Mouse (Mus musculus) layer of hippocampus, adult 8-10 months (tissue): Measurements from ENCODE around the gene Prnd. TPM values are rescaled to one million over a fixed set of nuclear protein-coding genes. Genes with fewer than 3 reads are reported as not detected.
A peak's percentile ranks its signal among the peaks of the same experiment; 100 is the strongest.

ENCODE experiments used
- DNase-seq, 2 experiments: peaks; one replicate each; pipeline ENCODE4 v3.0.0; 2022; ENCODE audit warnings: low spot score in 2 of 2
- total RNA-seq, 4 experiments: library from RNA; stranded (reverse); gene quantifications; 2 replicates each; pipeline ENCODE4 v1.2.4; 2022

Prnd gene
- total RNA-seq, 4 experiments from 2014 or later = 0.13 to 0.19 TPM; not detected in 2

DNA sequence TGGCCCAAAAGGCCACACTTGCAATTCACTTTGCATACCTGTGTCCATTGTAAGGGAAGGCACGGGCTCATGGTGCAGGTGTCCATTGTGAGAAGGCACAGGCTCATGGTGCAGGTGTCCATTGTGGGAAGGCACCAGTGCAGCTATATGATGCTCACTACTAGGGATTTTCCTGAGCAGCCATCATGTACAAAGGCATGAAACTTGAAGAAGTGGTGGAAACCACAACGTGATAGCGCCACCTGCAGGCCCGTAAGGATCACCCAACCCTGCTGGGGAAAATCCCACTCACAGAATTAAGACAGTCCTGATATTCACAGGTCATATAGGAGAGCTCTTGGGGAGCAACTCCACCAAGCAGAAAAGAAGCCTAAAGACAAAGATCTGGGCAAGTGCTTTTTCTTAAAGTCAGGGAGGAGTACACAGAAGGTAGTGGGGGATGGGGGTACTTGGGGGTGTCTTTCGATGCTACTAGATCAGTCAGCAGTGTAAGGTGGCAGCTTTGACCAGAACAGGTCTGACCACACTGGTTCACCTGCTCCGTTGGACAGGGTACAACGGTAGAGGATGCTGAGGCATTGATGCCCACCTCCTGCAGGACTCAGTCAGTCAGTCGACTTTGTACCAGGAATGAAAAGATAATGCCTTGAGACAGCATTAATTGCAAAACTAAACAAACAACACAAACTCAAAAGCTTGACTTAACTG, 11.1 kb upstream of the Prnd start:
- DNase-seq = peak; percentile 48 to 71

DNA sequence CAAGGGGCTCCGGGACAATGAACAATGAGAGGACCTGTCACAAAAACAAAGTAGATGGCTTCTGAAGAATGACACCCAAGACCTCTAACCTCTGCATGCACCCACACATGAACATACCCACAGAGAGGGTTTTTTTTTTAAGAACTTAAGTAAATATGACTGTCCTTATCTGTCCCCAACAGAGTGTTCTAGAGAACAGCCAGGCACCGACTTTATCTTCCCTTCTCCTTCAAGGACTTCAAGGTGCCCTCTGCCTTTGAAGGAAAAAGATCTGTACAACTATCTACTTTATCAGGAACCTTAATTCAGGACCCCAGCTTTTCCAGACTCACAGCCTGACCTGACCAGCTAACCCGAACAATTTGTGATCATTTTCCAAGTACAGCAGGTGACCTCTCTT, 10.2 kb upstream of the Prnd start:
- no peak for DNase-seq

DNA sequence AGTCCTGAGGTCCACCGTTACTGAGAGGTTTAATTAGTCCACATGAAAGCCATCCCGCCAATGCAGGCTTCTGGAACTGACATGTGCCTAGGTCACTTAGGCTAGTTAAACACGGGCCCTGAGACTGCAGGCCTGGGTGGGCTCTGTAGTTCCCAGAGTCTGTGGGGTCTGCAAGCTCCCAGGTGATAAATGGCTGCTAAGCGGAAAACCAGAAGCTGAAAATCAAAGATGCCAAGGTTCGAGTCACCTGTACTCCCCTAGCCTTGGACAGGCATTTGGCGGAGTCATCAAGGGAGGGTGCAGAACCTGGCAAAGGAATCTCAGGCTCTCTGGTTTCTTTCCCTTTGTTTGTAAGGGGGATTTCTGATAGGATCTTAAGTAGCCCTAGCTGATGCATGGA, 9.2 kb upstream of the Prnd start:
- no peak for DNase-seq

- DNase-seq = no peak
These were observed 6.3 kb upstream of the Prnd start for GRCm38 (mm10) chr2:131944370-131944769.

DNA sequence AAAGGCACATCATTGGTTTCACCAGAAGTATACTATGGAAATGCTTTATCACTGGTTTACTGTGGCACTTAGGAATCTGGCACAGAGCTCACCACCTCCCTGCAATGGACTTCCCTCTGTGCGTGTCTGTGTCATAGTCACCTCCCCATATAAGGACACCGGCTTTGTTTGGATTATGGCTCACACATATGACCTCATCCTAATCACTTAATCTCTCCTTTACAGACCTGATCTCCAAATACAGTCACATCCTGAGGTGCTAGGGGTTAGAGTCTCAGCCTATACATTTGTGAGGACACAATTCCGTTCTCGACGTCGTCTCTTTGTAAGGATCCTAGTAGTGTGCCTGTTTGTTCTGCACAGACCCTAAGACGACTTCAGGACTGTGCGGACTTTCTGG, 5.4 kb upstream of the Prnd start:
- DNase-seq = peak in 1 of 2 experiments; percentile 2

DNA sequence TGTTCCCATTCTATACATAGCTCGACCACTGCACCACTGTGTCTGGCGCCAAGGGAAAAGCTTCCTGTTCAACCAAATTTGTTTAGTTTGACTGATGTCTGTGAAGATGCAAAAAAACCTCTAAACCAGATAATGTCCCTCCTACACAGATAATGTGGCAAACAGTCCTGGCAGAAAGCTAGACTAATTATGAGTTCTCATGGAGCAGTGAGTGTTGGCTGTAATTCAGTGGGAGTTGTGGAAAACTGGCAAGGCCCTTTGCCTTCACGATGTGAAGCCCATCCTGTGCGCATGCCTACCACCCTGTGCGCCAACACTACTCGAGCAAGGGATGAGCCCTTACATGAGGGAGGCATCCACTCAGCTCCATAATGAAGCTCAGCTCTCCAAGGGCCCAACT, 4.9 kb upstream of the Prnd start:
- peak in 1 of 2 experiments; percentile 8 for DNase-seq

DNA sequence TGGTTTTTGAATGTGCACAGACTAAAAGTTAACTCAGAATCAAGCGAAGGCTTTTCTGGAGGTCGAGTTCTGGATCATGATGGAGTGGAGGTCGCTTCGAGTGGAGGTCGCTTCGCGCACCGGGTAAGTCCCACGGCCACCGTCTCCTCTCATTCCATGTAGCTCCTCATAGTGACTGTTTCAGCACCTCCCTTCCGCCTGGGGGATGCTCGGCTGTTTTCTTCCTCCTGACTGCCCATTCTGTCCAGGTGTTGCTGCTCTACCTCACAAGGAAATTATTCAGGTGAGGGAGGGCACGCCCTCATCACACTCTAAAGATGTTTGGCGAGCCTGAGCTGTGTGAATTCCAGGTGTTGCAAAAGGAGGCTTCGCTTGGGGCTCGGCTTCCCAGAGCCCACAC, 4.3 kb upstream of the Prnd start:
- DNase-seq = peak in 1 of 2 experiments; percentile 3

DNA sequence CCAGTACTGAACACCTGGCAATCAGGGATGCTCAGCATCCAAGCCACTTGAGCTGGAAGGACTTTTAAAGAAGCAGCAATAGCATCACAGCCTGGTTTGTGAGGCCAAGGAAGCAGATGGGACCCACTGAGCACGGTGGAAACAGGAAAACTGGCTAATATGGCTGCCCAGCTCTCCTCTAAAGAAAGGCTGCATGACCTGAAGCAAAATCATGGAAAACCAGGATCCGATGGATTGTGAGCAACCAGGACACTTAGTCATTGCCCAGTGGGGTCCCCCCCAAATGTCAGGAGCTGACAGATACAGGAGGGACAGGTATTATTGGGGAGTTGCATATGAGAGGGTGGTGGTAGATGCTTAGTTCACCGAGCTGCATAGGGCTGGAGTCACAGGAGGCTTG, 2.5 kb upstream of the Prnd start:
- peak in 1 of 2 experiments; percentile 1 for DNase-seq

DNA sequence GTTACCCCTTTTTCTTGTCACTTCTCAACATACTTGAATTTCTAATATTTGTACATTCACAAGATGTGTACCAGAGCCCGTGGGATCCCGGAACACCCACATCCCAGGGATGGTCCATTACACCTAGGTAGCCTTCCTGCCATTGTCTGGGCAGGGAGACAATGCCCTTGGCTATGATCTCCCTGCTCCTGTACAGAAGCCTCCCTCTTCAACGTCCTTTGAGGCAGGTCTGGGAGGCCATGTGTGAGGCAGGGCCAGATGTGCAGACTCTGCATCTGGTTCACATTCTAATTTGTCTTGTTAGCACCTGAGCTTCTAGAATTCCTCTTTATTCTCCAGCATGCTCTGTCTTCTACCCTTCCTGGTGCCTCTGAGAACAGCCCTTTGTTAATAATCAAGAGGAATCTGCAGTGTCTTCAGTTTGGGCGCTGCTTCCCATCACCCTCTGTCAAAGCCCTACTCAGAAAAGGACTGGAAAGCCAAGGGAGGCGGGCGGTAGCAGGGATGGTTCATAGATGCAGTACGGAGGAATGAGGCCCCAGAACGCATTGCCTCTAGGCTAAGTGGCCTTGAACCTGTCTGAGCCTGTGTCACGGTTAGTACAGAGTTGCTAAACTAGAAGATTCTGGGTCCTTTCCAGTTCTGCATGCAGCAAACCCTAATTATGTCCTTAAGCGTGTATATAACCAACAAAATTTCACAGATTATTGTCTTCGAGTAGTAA, 1.6 kb upstream of the Prnd start:
- no peak for DNase-seq

GRCm38 (mm10) chr2:131949767-131950597, 679 bp upstream of the Prnd start:
- peak in 1 of 2 experiments; percentile 75 for DNase-seq

DNA sequence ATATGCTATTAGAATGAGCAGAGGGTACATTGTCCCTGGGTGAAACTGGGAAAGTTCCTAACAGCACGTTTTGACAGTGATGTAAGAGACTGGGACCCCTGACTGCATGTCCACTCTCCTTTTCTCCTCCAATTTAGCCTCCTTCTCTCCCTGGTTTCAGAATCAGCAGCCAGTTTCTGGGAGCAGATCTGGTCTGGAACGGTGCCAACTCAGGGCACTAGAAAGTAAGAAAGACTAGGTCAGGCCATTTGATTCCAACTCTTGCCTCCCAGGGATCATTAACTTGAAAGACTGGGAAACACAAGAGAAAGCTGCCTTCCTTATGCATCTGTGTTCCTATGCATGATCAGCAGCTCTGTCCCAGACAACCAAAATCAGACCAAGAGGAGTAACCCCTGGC, 1.8 kb downstream of the Prnd start:
- no peak for DNase-seq

DNA sequence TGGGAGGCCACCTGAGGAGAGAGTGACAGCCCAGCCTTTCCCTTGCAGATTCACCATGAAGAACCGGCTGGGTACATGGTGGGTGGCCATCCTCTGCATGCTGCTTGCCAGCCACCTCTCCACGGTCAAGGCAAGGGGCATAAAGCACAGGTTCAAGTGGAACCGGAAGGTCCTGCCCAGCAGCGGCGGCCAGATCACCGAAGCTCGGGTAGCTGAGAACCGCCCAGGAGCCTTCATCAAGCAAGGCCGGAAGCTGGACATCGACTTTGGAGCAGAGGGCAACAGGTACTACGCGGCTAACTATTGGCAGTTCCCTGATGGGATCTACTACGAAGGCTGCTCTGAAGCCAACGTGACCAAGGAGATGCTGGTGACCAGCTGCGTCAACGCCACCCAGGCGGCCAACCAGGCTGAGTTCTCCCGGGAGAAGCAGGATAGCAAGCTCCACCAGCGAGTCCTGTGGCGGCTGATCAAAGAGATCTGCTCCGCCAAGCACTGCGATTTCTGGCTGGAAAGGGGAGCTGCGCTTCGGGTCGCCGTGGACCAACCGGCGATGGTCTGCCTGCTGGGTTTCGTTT, 2.4 kb downstream of the Prnd start:
- no peak for DNase-seq

DNA sequence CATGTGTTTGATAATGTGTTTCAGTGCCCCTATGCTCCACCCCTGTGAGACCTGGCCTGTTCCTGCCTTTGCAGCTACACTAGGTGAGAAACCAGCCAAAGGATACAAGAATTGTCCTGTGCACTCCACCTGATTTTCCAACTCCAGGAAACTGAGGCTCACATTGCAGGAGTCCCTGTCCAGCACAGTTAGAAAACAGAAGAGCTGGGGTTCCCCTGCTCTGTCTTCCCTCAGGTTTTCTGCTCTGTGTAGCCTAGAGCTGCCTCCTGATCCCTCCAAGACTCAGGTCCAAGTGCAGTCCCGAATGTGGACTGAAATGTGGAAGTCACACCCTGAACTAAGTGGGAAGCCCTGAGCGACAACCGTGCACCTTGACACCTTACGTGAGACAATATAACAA, 3.0 kb downstream of the Prnd start:
- DNase-seq = no peak

- no peak for DNase-seq
These were observed 4.2 kb downstream of the Prnd start for GRCm38 (mm10) chr2:131954835-131955234.

DNA sequence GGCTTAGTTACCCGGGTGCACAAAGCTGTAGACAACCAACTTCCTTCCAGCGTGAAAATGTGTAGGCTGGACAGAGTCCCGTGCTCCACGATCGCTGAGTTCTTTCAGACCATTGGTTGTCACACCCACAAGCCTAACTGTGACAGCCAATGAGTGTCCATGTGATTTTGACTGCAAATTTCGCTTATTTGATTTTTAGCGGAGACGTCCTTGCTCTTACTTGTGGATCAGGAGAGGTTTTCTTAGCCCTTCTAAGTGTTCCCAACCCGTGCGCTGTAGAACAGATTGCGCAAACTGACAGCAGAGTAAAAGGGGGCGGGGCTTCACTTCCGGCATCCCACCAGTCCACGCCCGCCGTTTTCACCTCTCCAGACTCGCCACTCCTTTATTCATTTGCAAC, 4.6 kb downstream of the Prnd start:
- DNase-seq = no peak

DNA sequence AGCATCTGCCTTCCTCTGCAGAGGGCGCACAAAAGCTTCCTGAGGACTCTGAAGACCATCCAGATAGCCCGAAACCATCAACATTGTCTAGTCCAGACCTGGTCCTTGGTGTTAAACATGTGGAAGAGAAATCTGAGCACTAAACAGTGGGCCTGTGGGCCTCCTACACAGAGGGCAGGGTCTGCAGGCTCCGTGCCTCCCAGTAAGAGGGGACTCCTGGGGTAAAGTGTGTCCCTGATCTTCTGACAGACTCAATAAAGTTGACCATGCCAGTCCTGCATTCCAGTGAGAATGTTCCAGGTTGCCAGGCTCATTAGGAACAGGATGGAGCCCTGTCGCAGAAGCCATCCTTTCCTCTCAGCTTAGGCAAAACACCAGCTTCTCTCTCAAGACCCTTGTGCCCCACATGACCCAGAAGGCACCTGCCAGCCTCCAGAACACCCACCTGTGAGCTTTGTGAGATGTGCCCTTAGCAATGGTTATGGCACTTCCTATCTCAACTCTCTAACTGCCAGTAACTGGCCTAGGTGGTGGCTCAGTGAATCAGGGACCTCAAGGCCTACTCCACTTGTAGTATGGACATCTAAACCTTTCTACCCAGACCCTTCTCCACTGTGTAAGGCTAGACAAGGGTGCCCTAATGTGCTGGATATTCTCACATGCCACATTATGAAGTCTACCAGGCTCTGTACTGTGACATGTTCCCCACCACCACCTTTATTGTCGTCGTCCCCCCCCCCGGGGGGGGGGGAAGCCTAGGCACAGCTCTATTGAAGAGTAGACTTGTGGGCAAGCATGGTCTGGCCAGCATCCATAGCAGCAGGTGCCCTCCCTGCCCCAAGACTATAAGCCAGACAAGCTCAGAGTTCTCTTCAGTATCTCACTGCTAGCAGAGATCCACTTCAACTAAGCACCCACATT, 5.9 kb downstream of the Prnd start:
- no peak for DNase-seq

DNA sequence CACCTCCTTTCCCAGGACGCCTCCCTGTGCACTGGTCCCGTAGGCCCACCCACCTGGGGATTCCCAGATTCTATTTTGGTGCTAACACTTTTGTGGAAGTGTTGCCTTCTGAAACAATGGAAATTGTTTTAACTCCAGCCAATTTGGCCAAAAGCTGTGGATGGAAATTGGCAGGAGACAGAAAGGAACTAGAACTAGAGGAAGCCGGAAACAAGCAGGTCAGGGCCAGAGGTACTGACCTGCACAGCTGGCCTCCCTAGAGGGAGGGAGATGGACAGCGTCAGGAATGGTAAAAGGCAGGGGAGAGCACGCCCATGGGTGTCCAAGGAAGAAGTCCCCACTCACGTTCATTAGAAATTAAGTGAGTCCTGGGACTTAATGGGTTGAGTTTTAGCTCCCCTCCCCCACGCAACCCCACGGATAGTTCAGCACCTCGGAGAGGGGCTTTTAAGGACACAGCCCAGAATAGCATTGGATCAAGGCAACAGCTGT, 7.1 kb downstream of the Prnd start:
- no peak for DNase-seq

DNA sequence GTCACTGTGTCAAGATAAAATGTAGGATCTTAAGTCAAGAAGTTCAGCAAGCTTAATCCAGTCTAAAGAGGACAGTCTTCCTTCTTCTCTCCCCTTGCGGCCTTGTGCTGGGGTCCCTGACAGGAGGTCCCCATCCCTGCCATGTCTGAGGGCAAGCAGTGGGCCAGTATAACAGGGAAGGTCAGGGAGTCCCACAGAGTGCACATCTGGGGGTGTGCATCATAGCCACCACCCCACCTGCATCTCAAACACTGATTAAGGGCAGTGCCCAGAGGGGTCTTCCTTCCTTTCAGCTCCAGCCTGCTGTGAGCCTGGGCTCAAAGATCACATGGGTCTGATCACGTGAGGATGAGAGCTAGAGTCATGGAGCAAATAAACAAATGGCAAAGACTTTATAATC, 11.0 kb downstream of the Prnd start:
- no peak for DNase-seq

- peak in 1 of 2 experiments; percentile 1 for DNase-seq
These were observed 19.9 kb downstream of the Prnd start for GRCm38 (mm10) chr2:131970597-131970996.

DNA sequence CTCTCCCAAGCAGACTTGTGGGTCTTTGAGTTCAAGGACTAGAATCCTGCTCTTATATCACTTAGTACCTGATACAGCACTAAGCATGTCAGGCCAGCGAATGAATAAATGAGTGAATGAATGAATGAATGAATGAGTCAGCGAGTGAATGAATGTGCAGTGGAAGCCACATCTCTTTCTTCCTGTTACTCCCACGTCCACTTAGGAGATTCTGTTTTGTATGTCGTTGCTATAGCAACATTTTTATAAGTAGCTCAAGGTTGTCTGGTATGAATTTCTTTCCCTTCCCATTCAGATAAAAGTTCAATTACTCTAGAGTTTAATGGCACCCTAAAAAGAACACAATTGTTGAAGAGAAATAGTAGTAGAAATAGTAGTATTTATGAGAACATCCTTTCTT, 20.4 kb downstream of the Prnd start:
- no peak for DNase-seq

- no peak for DNase-seq
These were observed 26.0 kb downstream of the Prnd start for GRCm38 (mm10) chr2:131976663-131977062.
